Mouse (Mus musculus): ENCODE measurements around the gene Gse1. TPM values are rescaled to one million over a fixed set of nuclear protein-coding genes. Genes with fewer than 3 reads are reported as not detected.
A peak's percentile ranks its signal among the peaks of the same experiment; 100 is the strongest.

Gene Gse1
- total and polyA plus RNA-seq, 3 experiments: 12.1 to 24.3 (median 21.0) TPM

DNA sequence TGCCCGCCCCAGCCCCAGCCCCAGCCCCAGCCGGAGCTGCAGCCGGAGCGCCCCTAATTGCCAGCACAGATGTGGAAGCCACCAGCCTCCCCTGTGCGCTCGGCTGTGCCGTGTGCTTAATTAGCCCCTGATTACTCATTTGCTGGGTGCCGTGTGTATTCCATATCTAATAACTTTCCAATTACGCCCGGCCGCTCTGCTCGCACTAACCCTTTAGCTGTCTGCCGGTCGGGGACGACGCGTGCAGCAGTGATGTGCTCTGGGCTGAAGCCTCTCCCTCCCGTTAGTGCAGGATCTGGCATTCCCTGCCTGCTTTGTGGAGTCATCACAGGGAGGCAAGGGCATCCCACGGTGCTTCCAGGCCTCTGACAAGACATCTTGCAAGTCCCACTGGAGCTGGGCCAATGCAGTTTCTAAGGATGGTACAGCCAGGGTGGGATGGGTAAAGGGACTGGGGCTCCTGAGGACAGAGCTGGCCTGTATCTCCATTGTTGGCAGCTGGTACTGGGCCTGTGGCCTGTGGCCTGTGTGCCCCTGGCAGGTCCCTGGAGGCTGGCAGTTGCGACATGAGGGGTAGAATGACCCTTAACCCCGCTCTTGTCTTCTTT is 119.6 kb downstream of the Gse1 start:
- no peak for TF ChIP-seq EP300 (IDR thresholded peaks at IDR 0.05; ENCODE audit: insufficient read depth, low read depth, low read length)
- no peak for TF ChIP-seq POLR2A (IDR thresholded peaks at IDR 0.05; ENCODE audit: insufficient read depth, low read depth, low read length)
- no peak for TF ChIP-seq CTCF (IDR thresholded peaks at IDR 0.05)
- Histone ChIP-seq H3K4me3 (no peak overlapping the region), H3K9ac (ENCODE audit: low read depth, low read length) (no peak overlapping the region), H3K36me3 (ENCODE audit: control insufficient read depth, insufficient read depth, low read length) (no peaks in the 10 kb centered on the region), H3K4me1 (ENCODE audit: control insufficient read depth, insufficient read depth, low read length) (no peaks in the 10 kb centered on the region; the same call in 1 of the 2 replicates), H3K79me2 (replicated peaks; ENCODE audit: control insufficient read depth, insufficient read depth, low read length) (no peaks in the 10 kb centered on the region), H3K27me3 (ENCODE audit: control insufficient read depth, insufficient read depth, low read length) (no peaks in the 10 kb centered on the region), H3K27ac (no peak overlapping the region)
- 87% methylated on average over 21 of the region's 21 CpGs for WGBS
- intact Hi-C loops (cut with DNase I): no loop called here
- DNase-seq: no peak

GRCm38 (mm10) chr8:120348922-120349321 is 120.7 kb downstream of the Gse1 start:
- WGBS: 75% methylated on average over 11 of the region's 11 CpGs
- H3K27ac ChIP-seq: no peak overlapping the region
- TF ChIP-seq CTCF (IDR thresholded peaks at IDR 0.05): no peak
- no peak for TF ChIP-seq POLR2A (IDR thresholded peaks at IDR 0.05; ENCODE audit: insufficient read depth, low read depth, low read length)
- no peak for TF ChIP-seq EP300 (IDR thresholded peaks at IDR 0.05; ENCODE audit: insufficient read depth, low read depth, low read length)
- H3K36me3 ChIP-seq (ENCODE audit: control insufficient read depth, insufficient read depth, low read length): no peaks in the 10 kb centered on the region
- H3K9ac ChIP-seq (ENCODE audit: low read depth, low read length): no peak overlapping the region
- H3K27me3 ChIP-seq (ENCODE audit: control insufficient read depth, insufficient read depth, low read length): no peaks in the 10 kb centered on the region
- H3K79me2 ChIP-seq (replicated peaks; ENCODE audit: control insufficient read depth, insufficient read depth, low read length): no peaks in the 10 kb centered on the region
- no peak for DNase-seq
- no peaks in the 10 kb centered on the region for H3K4me1 ChIP-seq (ENCODE audit: control insufficient read depth, insufficient read depth, low read length)
- intact Hi-C loops (cut with DNase I): no loop called here
- no peak overlapping the region for H3K4me3 ChIP-seq

GRCm38 (mm10) chr8:120351332-120352071 is 123.2 kb downstream of the Gse1 start:
- TF ChIP-seq CTCF (IDR thresholded peaks at IDR 0.05) (no peak), POLR2A (IDR thresholded peaks at IDR 0.05; ENCODE audit: insufficient read depth, low read depth, low read length) (no peak), EP300 (IDR thresholded peaks at IDR 0.05; ENCODE audit: insufficient read depth, low read depth, low read length) (peak; percentile 62; the same call in 1 of the 2 replicates)
- no peaks in the 10 kb centered on the region for H3K4me1 ChIP-seq (ENCODE audit: control insufficient read depth, insufficient read depth, low read length)
- intact Hi-C loops (cut with DNase I): no loop called here
- no peak overlapping the region for H3K27ac ChIP-seq
- H3K27me3 ChIP-seq (ENCODE audit: control insufficient read depth, insufficient read depth, low read length): no peaks in the 10 kb centered on the region
- no peaks in the 10 kb centered on the region for H3K79me2 ChIP-seq (replicated peaks; ENCODE audit: control insufficient read depth, insufficient read depth, low read length)
- H3K36me3 ChIP-seq (ENCODE audit: control insufficient read depth, insufficient read depth, low read length): no peaks in the 10 kb centered on the region
- no peak overlapping the region for H3K4me3 ChIP-seq
- no peak for DNase-seq
- no peak overlapping the region for H3K9ac ChIP-seq (ENCODE audit: low read depth, low read length)
- 61% methylated on average over 7 of the region's 7 CpGs for WGBS

GRCm38 (mm10) chr8:120352096-120352495 is 123.8 kb downstream of the Gse1 start:
- no peak overlapping the region for H3K27ac ChIP-seq
- TF ChIP-seq POLR2A (IDR thresholded peaks at IDR 0.05; ENCODE audit: insufficient read depth, low read depth, low read length): no peak
- TF ChIP-seq EP300 (IDR thresholded peaks at IDR 0.05; ENCODE audit: insufficient read depth, low read depth, low read length): no peak
- no peak for TF ChIP-seq CTCF (IDR thresholded peaks at IDR 0.05)
- H3K36me3 ChIP-seq (ENCODE audit: control insufficient read depth, insufficient read depth, low read length): no peaks in the 10 kb centered on the region
- H3K9ac ChIP-seq (ENCODE audit: low read depth, low read length): no peak overlapping the region
- no peak for DNase-seq
- no peaks in the 10 kb centered on the region for H3K27me3 ChIP-seq (ENCODE audit: control insufficient read depth, insufficient read depth, low read length)
- H3K79me2 ChIP-seq (replicated peaks; ENCODE audit: control insufficient read depth, insufficient read depth, low read length): no peaks in the 10 kb centered on the region
- 80% methylated on average over 10 of the region's 10 CpGs for WGBS
- intact Hi-C loops (cut with DNase I): no loop called here
- H3K4me1 ChIP-seq (ENCODE audit: control insufficient read depth, insufficient read depth, low read length): no peaks in the 10 kb centered on the region
- no peak overlapping the region for H3K4me3 ChIP-seq

- TF ChIP-seq POLR2A (IDR thresholded peaks at IDR 0.05; ENCODE audit: insufficient read depth, low read depth, low read length) (no peak), CTCF (IDR thresholded peaks at IDR 0.05) (no peak), EP300 (IDR thresholded peaks at IDR 0.05; ENCODE audit: insufficient read depth, low read depth, low read length) (no peak)
- H3K36me3 ChIP-seq (ENCODE audit: control insufficient read depth, insufficient read depth, low read length): no peaks in the 10 kb centered on the region
- 81% methylated on average over 9 of the region's 9 CpGs for WGBS
- H3K79me2 ChIP-seq (replicated peaks; ENCODE audit: control insufficient read depth, insufficient read depth, low read length): no peaks in the 10 kb centered on the region
- no peak overlapping the region for H3K27ac ChIP-seq
- DNase-seq: no peak
- no peak overlapping the region for H3K4me3 ChIP-seq
- intact Hi-C loops (cut with DNase I): no loop called here
- peaks cover 4% of the 10 kb centered on the region; the same call in 1 of the 2 replicates for H3K4me1 ChIP-seq (ENCODE audit: control insufficient read depth, insufficient read depth, low read length)
- no peaks in the 10 kb centered on the region for H3K27me3 ChIP-seq (ENCODE audit: control insufficient read depth, insufficient read depth, low read length)
- no peak overlapping the region for H3K9ac ChIP-seq (ENCODE audit: low read depth, low read length)
Observed at GRCm38 (mm10) chr8:120356067-120356466, 127.8 kb downstream of the Gse1 start.

DNA sequence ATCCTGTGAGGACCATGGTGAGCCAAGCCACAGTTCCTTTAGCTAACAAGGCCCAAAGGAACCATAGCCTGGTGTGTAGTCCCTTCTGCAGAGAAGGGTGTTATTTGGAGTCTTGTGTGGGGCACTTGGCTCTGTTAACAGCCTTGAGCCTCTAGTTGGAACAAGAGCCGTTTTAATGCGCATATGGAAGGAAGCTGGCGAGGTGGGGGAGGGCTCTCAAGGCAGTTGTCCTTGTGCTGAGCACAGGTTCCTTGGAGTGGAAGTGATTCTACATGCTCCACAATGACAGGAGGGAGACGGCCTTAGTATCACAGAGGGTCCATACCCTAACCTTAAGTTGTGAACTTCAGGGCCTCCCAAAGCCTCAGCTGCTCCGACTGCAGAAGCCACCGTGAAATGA is 129.2 kb downstream of the Gse1 start:
- H3K36me3 ChIP-seq (ENCODE audit: control insufficient read depth, insufficient read depth, low read length): no peaks in the 10 kb centered on the region
- TF ChIP-seq EP300 (IDR thresholded peaks at IDR 0.05; ENCODE audit: insufficient read depth, low read depth, low read length) (no peak), CTCF (IDR thresholded peaks at IDR 0.05) (no peak), POLR2A (IDR thresholded peaks at IDR 0.05; ENCODE audit: insufficient read depth, low read depth, low read length) (no peak)
- H3K27ac ChIP-seq: no peak overlapping the region
- H3K9ac ChIP-seq (ENCODE audit: low read depth, low read length): no peak overlapping the region
- intact Hi-C loops (cut with DNase I): no loop called here
- H3K79me2 ChIP-seq (replicated peaks; ENCODE audit: control insufficient read depth, insufficient read depth, low read length): no peaks in the 10 kb centered on the region
- peaks cover 10% of the 10 kb centered on the region; the same call in 1 of the 2 replicates for H3K4me1 ChIP-seq (ENCODE audit: control insufficient read depth, insufficient read depth, low read length)
- 88% methylated on average over 6 of the region's 6 CpGs for WGBS
- H3K4me3 ChIP-seq: no peak overlapping the region
- DNase-seq: no peak
- H3K27me3 ChIP-seq (ENCODE audit: control insufficient read depth, insufficient read depth, low read length): no peaks in the 10 kb centered on the region

Data from heart, adult 2 months (tissue).